Mouse (Mus musculus): ENCODE measurements at regions not wholly inside any gene's neighbourhood (a gene's known extent, or its start where the extent isn't known, plus 50 kb on each side); places are given as distances from the start of the nearest gene placed in this dataset.

DNA sequence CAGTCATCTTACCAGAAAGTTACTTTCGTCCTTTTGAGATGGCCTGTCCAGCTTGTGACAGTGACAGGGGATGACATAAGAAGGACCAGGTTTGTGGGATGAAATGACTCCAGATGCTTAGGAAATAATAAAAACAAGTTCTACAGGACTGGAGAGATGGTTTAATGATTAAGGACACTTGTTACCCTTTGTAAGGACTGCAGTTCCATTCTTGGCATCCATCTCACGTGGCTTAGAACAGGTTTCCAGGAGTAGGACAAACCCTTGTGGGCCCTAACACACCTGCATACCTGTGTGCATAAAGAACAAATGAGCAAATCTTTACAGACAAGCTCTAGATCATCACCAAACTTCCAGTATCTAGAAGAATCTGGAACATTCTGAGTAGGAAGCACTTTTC, 211.6 kb upstream of the Irx2 start:
- H3K27me3 ChIP-seq (ENCODE audit: insufficient read depth, low read length): no peaks in the 10 kb centered on the region
- no peak overlapping the region for H3K4me3 ChIP-seq (ENCODE audit: low read depth, low read length)
- H3K4me2 ChIP-seq (ENCODE audit: low read depth, low read length, poor library complexity, severe bottlenecking): no peak overlapping the region
- no peak for ATAC-seq (ENCODE audit: low FRiP score)
- 76% methylated on average over 2 of the region's 2 CpGs for WGBS
- no peak for TF ChIP-seq CTCF (IDR thresholded peaks at IDR 0.05)
- H3K4me1 ChIP-seq (ENCODE audit: insufficient read depth, low read length): no peaks in the 10 kb centered on the region
- H3K9ac ChIP-seq (replicated peaks; ENCODE audit: low read length, poor library complexity, severe bottlenecking): no peak overlapping the region
- H3K36me3 ChIP-seq (ENCODE audit: insufficient read depth, low read length): no peaks in the 10 kb centered on the region
- DNase-seq (ENCODE audit: low spot score): no peak
- H3K9me3 ChIP-seq (ENCODE audit: low read length): no peaks in the 10 kb centered on the region
- no peak overlapping the region for H3K27ac ChIP-seq (ENCODE audit: low read depth, low read length)

DNA sequence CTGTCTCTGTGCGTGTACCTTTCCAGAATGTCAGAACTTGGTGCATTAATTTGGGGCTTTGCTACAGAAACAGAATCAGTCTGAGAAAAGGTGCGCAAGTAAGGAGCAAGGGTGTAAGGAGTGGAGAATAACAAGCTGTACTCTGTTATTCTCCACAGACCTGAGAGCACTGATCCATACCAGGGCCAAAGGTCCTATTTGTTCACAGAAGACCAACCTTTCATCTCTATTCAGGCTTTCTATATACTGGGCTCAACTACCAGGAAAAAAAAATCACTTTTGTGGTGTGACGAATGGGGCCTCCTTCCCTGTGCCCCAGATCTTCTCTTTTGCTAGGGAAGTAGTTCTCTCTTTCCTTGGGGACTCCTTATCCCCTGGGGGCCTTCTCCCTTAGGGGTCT, 210.8 kb upstream of the Irx2 start:
- WGBS: 87% methylated on average over 3 of the region's 3 CpGs
- no peaks in the 10 kb centered on the region for H3K27me3 ChIP-seq (ENCODE audit: insufficient read depth, low read length)
- no peaks in the 10 kb centered on the region for H3K4me1 ChIP-seq (ENCODE audit: insufficient read depth, low read length)
- no peak for DNase-seq (ENCODE audit: low spot score)
- no peak overlapping the region for H3K4me3 ChIP-seq (ENCODE audit: low read depth, low read length)
- TF ChIP-seq CTCF (IDR thresholded peaks at IDR 0.05): no peak
- no peak overlapping the region for H3K4me2 ChIP-seq (ENCODE audit: low read depth, low read length, poor library complexity, severe bottlenecking)
- no peak for ATAC-seq (ENCODE audit: low FRiP score)
- no peaks in the 10 kb centered on the region for H3K36me3 ChIP-seq (ENCODE audit: insufficient read depth, low read length)
- no peak overlapping the region for H3K9ac ChIP-seq (replicated peaks; ENCODE audit: low read length, poor library complexity, severe bottlenecking)
- H3K27ac ChIP-seq (ENCODE audit: low read depth, low read length): no peak overlapping the region
- no peaks in the 10 kb centered on the region for H3K9me3 ChIP-seq (ENCODE audit: low read length)

DNA sequence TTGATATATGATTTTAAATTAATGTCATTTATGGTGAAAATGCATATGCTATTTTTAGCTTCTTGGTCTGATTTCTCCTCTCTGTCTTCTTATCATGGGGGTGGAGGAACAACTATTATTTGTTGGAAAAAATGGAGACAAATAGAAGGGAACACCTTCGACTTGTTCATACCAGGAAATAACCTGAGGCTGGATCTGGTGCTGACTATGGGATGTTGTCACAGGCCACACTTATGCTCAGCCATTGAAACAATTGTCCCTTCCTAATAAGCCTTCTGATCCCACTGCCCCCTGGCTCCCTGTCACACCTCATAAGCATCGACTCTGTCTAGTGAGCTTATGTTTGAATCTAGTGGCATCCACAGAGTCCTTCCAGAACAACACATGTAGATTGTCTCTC, 210.3 kb upstream of the Irx2 start:
- Histone ChIP-seq H3K36me3 (ENCODE audit: insufficient read depth, low read length) (no peaks in the 10 kb centered on the region), H3K9ac (replicated peaks; ENCODE audit: low read length, poor library complexity, severe bottlenecking) (no peak overlapping the region), H3K4me1 (ENCODE audit: insufficient read depth, low read length) (no peaks in the 10 kb centered on the region), H3K27me3 (ENCODE audit: insufficient read depth, low read length) (no peaks in the 10 kb centered on the region), H3K27ac (ENCODE audit: low read depth, low read length) (no peak overlapping the region), H3K9me3 (ENCODE audit: low read length) (no peaks in the 10 kb centered on the region), H3K4me2 (ENCODE audit: low read depth, low read length, poor library complexity, severe bottlenecking) (no peak overlapping the region), H3K4me3 (ENCODE audit: low read depth, low read length) (no peak overlapping the region)
- TF ChIP-seq CTCF (IDR thresholded peaks at IDR 0.05): no peak
- 73% methylated on average over 2 of the region's 2 CpGs for WGBS
- ATAC-seq (ENCODE audit: low FRiP score) (no peak), DNase-seq (ENCODE audit: low spot score) (no peak)

DNA sequence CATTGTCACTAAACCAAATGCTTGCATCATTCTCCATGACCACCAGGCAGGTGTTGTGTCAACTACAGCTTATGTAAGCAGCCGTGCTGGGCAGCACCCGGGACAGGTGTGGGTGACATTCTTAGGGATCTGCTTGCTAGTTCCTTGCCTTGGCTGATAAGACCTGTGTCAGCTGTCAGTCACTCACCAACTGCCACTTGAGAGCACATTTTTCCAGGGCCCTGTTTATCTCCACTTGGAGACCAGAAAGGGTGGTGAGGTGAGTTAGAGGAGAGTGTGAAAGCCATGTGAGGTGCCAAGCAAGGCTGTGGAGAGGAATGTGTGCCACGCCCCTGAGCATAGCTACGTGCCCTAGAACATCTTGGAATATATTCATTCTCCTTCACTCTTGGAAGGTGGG, 209.1 kb upstream of the Irx2 start:
- Histone ChIP-seq H3K27me3 (ENCODE audit: insufficient read depth, low read length) (no peaks in the 10 kb centered on the region), H3K4me3 (ENCODE audit: low read depth, low read length) (no peak overlapping the region), H3K9me3 (ENCODE audit: low read length) (no peaks in the 10 kb centered on the region), H3K27ac (ENCODE audit: low read depth, low read length) (no peak overlapping the region), H3K4me1 (ENCODE audit: insufficient read depth, low read length) (no peaks in the 10 kb centered on the region), H3K36me3 (ENCODE audit: insufficient read depth, low read length) (no peaks in the 10 kb centered on the region), H3K4me2 (ENCODE audit: low read depth, low read length, poor library complexity, severe bottlenecking) (no peak overlapping the region), H3K9ac (replicated peaks; ENCODE audit: low read length, poor library complexity, severe bottlenecking) (no peak overlapping the region)
- 90% methylated on average over 4 of the region's 4 CpGs for WGBS
- DNase-seq (ENCODE audit: low spot score): no peak
- no peak for ATAC-seq (ENCODE audit: low FRiP score)
- TF ChIP-seq CTCF (IDR thresholded peaks at IDR 0.05): no peak

DNA sequence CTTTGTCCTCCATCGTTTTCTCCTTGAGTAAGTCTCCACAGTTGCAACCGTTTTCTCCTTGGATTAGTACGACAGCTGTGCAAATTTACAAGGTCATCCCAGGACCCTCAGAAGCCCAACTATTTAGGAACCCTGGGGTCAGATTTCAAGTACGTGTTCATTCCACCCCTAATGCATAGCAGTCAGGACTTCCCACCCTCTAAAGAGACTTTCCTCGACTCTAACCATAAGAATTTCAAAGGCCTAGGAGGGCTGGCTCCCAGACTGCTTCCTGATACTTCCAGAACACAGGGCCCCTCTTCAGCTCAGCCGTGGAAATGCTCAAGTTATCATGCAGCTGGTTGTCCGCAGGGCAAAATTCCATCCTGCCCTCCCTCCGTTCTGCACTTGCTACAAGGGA, 202.7 kb upstream of the Irx2 start:
- DNase-seq (ENCODE audit: low spot score): no peak
- no peak for TF ChIP-seq CTCF (IDR thresholded peaks at IDR 0.05)
- WGBS: 60% methylated on average over 8 of the region's 8 CpGs
- H3K9ac ChIP-seq (replicated peaks; ENCODE audit: low read length, poor library complexity, severe bottlenecking): no peak overlapping the region
- no peak overlapping the region for H3K27ac ChIP-seq (ENCODE audit: low read depth, low read length)
- H3K9me3 ChIP-seq (ENCODE audit: low read length): no peaks in the 10 kb centered on the region
- ATAC-seq (ENCODE audit: low FRiP score): no peak
- no peaks in the 10 kb centered on the region for H3K36me3 ChIP-seq (ENCODE audit: insufficient read depth, low read length)
- no peak overlapping the region for H3K4me2 ChIP-seq (ENCODE audit: low read depth, low read length, poor library complexity, severe bottlenecking)
- no peak overlapping the region for H3K4me3 ChIP-seq (ENCODE audit: low read depth, low read length)
- H3K4me1 ChIP-seq (ENCODE audit: insufficient read depth, low read length): no peaks in the 10 kb centered on the region
- H3K27me3 ChIP-seq (ENCODE audit: insufficient read depth, low read length): no peaks in the 10 kb centered on the region

DNA sequence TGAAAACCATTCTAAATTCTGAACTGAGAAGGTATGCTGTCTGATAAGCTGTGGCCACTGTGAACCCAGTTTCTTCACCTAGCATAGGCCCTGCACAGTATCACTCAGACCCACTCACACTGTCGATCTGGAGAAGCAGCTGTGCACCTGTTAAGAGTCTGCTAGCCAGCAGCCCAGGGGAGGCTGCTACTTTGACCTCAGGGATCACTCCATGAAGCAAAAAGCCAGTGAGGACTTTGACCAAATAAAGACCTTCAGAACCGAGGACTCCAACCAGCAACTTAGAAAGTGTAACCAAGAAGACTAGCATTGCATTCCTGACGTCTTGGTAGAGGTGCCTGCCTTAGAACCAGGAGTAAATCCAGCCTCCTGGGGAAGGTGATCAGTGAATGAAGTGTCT, 183.3 kb upstream of the Irx2 start:
- H3K4me3 ChIP-seq (ENCODE audit: low read depth, low read length): no peak overlapping the region
- no peak for TF ChIP-seq CTCF (IDR thresholded peaks at IDR 0.05)
- no peak overlapping the region for H3K4me2 ChIP-seq (ENCODE audit: low read depth, low read length, poor library complexity, severe bottlenecking)
- H3K9me3 ChIP-seq (ENCODE audit: low read length): no peaks in the 10 kb centered on the region
- ATAC-seq (ENCODE audit: low FRiP score) (no peak), DNase-seq (ENCODE audit: low spot score) (no peak)
- no peak overlapping the region for H3K27ac ChIP-seq (ENCODE audit: low read depth, low read length)
- no peaks in the 10 kb centered on the region for H3K4me1 ChIP-seq (ENCODE audit: insufficient read depth, low read length)
- no peaks in the 10 kb centered on the region for H3K36me3 ChIP-seq (ENCODE audit: insufficient read depth, low read length)
- no peak overlapping the region for H3K9ac ChIP-seq (replicated peaks; ENCODE audit: low read length, poor library complexity, severe bottlenecking)
- 81% methylated on average over 3 of the region's 3 CpGs for WGBS
- no peaks in the 10 kb centered on the region for H3K27me3 ChIP-seq (ENCODE audit: insufficient read depth, low read length)
